Mouse (Mus musculus): ENCODE results near the gene Nubpl. TPM values are rescaled to one million over a fixed set of nuclear protein-coding genes. Genes with fewer than 3 reads are reported as not detected.

Gene Nubpl
- total RNA-seq, 1 experiment from 2014 or later = 13.5 TPM

- DNase-seq = no peak
Observed at GRCm38 (mm10) chr12:52247438-52247837, 149.9 kb downstream of the Nubpl start.

GRCm38 (mm10) chr12:52248531-52248930, 151.0 kb downstream of the Nubpl start:
- DNase-seq = no peak

GRCm38 (mm10) chr12:52254089-52254488, 156.6 kb downstream of the Nubpl start:
- DNase-seq = no peak

GRCm38 (mm10) chr12:52268131-52268530, 170.6 kb downstream of the Nubpl start:
- DNase-seq = no peak

- DNase-seq = no peak
Observed at GRCm38 (mm10) chr12:52272828-52273227, 175.3 kb downstream of the Nubpl start.

GRCm38 (mm10) chr12:52276320-52276719, 178.8 kb downstream of the Nubpl start:
- DNase-seq = no peak

GRCm38 (mm10) chr12:52281232-52281631, 183.7 kb downstream of the Nubpl start:
- no peak for DNase-seq

- DNase-seq = no peak
Observed at GRCm38 (mm10) chr12:52284471-52284870, 186.9 kb downstream of the Nubpl start.

GRCm38 (mm10) chr12:52286802-52287201, 189.3 kb downstream of the Nubpl start:
- no peak for DNase-seq

GRCm38 (mm10) chr12:52288537-52288936, 191.0 kb downstream of the Nubpl start:
- no peak for DNase-seq

GRCm38 (mm10) chr12:52288941-52289567, 191.5 kb downstream of the Nubpl start:
- no peak for DNase-seq

GRCm38 (mm10) chr12:52289594-52289993, 192.1 kb downstream of the Nubpl start:
- DNase-seq = no peak

- DNase-seq = no peak
Observed at GRCm38 (mm10) chr12:52293931-52294330, 196.4 kb downstream of the Nubpl start.

GRCm38 (mm10) chr12:52297988-52298387, 200.5 kb downstream of the Nubpl start:
- DNase-seq = no peak

GRCm38 (mm10) chr12:52298683-52299082, 201.1 kb downstream of the Nubpl start:
- DNase-seq = no peak

- DNase-seq = no peak
Observed at GRCm38 (mm10) chr12:52302961-52303360, 205.4 kb downstream of the Nubpl start.

GRCm38 (mm10) chr12:52306348-52306747, 208.8 kb downstream of the Nubpl start:
- no peak for DNase-seq

- DNase-seq = no peak
Observed at GRCm38 (mm10) chr12:52307331-52307982, 209.9 kb downstream of the Nubpl start.

- DNase-seq = no peak
Observed at GRCm38 (mm10) chr12:52308628-52309027, 211.1 kb downstream of the Nubpl start.

GRCm38 (mm10) chr12:52314818-52315217, 217.3 kb downstream of the Nubpl start:
- DNase-seq = no peak

GRCm38 (mm10) chr12:52317635-52318034, 220.1 kb downstream of the Nubpl start:
- DNase-seq = no peak

GRCm38 (mm10) chr12:52318426-52318825, 220.9 kb downstream of the Nubpl start:
- no peak for DNase-seq

- no peak for DNase-seq
Observed at GRCm38 (mm10) chr12:52319156-52319555, 221.6 kb downstream of the Nubpl start.

- peak; percentile 10 for DNase-seq
Observed at GRCm38 (mm10) chr12:52328488-52328887, 231.0 kb downstream of the Nubpl start.

Measured in adrenal gland, postnatal 25 days (tissue).